Mouse (Mus musculus): ENCODE data around the gene Dlg5. TPM values are rescaled to one million over a fixed set of nuclear protein-coding genes. Genes with fewer than 3 reads are reported as not detected.

Dlg5 gene
- polyA plus RNA-seq (2012; rRNA removed) = 27.7 and 36.0 TPM in 2 replicates

DNA sequence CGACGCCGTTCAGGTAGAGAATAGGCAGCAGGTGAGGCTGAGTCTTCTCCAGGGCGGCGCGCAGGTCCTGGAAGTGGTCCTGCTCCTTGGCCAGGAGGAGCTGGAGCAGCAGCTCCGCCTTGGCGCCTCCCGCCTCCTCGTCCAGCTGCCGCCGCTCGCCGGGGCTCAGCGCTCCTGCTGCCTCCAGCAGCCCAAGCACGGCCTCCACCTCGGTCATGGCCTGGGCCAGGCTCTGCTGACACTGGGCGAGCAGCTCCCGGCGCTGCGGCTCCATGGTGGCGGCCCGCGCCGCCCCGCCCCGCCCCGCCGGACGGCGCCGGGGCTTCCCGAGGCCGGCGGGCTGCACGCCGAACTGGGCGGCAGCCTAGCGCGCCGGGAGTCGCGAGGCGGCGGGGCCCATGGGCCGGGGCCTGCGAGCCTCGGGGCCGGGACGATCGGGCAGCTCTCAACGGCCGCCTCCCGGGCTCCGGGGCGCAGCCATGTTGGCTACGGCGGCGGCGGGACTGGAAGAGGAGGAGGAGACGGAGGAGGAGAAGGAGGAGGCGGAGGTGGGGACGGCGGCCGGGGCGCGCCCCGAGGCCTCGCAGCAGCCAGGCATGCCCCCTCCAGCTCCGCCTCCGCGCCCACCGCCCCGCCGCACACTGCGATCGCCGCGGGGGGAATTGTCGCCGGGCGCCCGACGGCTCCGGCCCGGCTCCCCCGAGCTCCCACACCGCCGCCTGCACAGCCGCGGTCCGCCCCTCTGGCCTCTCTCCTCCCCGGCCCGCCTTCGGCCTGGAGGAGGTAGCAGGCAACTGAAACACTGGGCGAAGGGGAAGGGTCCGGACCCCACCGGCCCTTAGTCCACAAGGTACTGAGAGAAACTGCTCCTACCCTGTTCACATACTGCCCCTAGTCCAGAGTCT is at the start of gene Dlg5:
TSS of gene Dlg5 (minus strand) at position 744 of the 905 bp plus-strand sequence.

DNA sequence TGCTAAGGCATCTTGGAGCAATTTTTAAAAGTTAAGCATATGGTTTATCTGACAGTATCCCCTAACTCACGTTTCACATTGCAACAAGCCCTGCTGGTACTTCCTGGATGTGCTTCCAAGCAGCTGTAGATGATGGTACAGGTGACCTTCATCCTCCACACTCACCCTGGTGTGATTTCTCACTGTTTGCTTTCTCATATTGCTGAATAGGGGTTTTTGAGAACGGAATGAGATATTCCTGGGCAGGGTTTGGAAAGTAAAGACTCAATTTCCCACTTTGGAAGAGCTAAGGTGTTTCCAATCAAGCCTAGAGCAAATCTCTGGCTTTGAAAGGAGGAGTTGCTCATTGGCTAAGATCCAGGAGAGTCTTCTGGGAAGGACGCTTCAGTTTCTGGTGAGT is 47.2 kb upstream of the Dlg5 start, which contains the start of gene E330034G19Rik:
TSS of gene E330034G19Rik (plus strand) at position 301 of the 400 bp plus-strand sequence.

Other genes with a start within 250 kb of the Dlg5 start
- 15.7 and 17.4 TPM in 2 replicates for gene Kcnma1, start 231.4 kb downstream of the Dlg5 start, polyA plus RNA-seq (2012; rRNA removed)
- not detected in 2 replicates for gene E330034G19Rik, start 47.3 kb upstream of the Dlg5 start, polyA plus RNA-seq (2012; rRNA removed)
- 4.0 and 4.6 TPM in 2 replicates for gene Polr3a, start 241.1 kb upstream of the Dlg5 start, polyA plus RNA-seq (2012; rRNA removed)
- gene Rps24, start 241.2 kb upstream of the Dlg5 start, polyA plus RNA-seq (2012; rRNA removed) = 423 and 571 TPM in 2 replicates

Data from colon, adult 2 months (tissue).